In the genomic region with DNA sequence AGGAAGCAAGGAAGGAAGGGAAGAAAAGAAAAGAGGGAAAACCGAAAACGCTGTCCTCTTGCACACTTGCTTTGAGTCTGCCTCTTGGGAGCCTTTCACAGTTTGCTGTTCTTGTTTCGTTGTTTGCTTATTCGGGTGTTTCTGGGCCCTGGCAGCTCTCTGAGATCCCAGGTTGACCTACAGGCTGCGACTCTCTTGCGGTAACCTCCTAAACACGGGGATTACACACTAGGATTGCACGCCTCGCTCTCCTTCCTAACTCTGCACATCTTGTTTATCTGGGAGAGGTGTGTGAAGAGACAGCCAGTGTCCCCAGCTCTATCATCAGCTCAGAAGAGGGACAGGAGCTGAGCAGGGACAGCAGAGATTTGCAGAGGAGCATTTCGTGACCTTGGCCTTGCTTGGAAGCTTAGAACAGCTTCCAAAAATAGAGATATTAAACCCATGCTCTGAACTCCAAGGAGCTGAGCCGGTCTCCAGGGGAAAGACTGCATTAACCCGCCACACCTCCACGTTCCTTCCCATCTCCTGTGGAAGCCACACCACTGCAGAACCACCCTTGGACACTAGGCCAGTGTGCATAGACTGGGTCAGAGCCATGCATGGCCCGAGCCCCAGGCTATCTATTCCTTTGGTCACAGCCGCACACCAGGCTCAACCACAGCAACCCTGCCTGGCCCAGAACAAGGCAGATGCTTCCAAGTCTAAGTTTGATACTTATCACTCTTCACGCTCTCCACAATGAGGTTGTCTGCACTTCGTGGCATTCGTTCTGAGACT, we compare ENCODE assay signal across 15 mouse cellular contexts. TPM values are rescaled to one million over a fixed set of nuclear protein-coding genes. Genes with fewer than 3 reads are reported as not detected.
DNase-seq lines count a peak whose midpoint lies in the region; ATAC-seq and TF ChIP-seq lines count a peak whose summit lies in the region.
"Had no signal": no experiment of that assay in that cellular context is flagged by ENCODE, and none has a peak within 500 bp of the region (broad histone marks: within the 10 kb centered on the region; RNA-seq: fewer than 3 reads in every experiment).

No protein-coding gene starts in this region.

- 45% methylated on average over 18 of the region's 18 CpGs for WGBS in heart, embryonic 12.5 days
- WGBS in hindbrain, embryonic 12.5 days: 78% methylated on average over 18 of the region's 18 CpGs

- H3K27ac ChIP-seq in heart, embryonic 12.5 days (ENCODE audit: poor library complexity, severe bottlenecking): peak overlapping the region; percentile 84
- peak overlapping the region; percentile 66; the same call in 1 of the 2 replicates for H3K27ac ChIP-seq in cortical plate, adult 2 months (ENCODE audit: insufficient read depth, low read length)
- H3K27ac ChIP-seq in hindbrain, embryonic 12.5 days: no peak overlapping the region
- H3K27ac ChIP-seq: embryonic facial prominence, embryonic 10.5 days; midbrain, embryonic 13.5 days had no signal

- intact Hi-C loops in heart, postnatal 25 days (cut with DNase I): no loop called here

- peaks cover 27% of the 10 kb centered on the region for H3K4me1 ChIP-seq in heart, embryonic 12.5 days (replicated peaks)
- peaks cover 50% of the 10 kb centered on the region for H3K4me1 ChIP-seq in G1E (ENCODE audit: insufficient read depth, low read depth, low read length)
- H3K4me1 ChIP-seq in cortical plate, adult 2 months (ENCODE audit: control insufficient read depth, insufficient read depth, low read length): no peaks in the 10 kb centered on the region
- no peaks in the 10 kb centered on the region for H3K4me1 ChIP-seq in hindbrain, embryonic 12.5 days
- H3K4me1 ChIP-seq: midbrain, embryonic 13.5 days had no signal

- H3K4me2 ChIP-seq in heart, embryonic 12.5 days: peak overlapping the region; percentile 8; the same call in 1 of the 2 replicates
- no peak overlapping the region for H3K4me2 ChIP-seq in hindbrain, embryonic 12.5 days (replicated peaks)
- H3K4me2 ChIP-seq: midbrain, embryonic 13.5 days had no signal

- DNase-seq in adrenal gland, postnatal 14 days: peak; percentile 44
- DNase-seq in adrenal gland, adult 18-20 months (ENCODE audit: low spot score in 2 of 2): no peak
- no peak for DNase-seq in heart, postnatal 25 days (ENCODE audit: low spot score)
- DNase-seq in G1E (ENCODE audit: low spot score): no peak
- DNase-seq in thymus, postnatal 4 days: no peak
- DNase-seq: cerebellum, postnatal 14 days; kidney, adult 9 months; right cerebral cortex, postnatal 25 days had no signal

- H3K4me3 ChIP-seq in heart, embryonic 12.5 days: no peak overlapping the region
- peak overlapping the region; percentile 46; the same call in 1 of the 2 replicates for H3K4me3 ChIP-seq in G1E (ENCODE audit: low read depth, low read length)
- H3K4me3 ChIP-seq in cortical plate, adult 2 months (ENCODE audit: insufficient read depth, low read length): no peak overlapping the region
- H3K4me3 ChIP-seq in hindbrain, embryonic 12.5 days: no peak overlapping the region
- H3K4me3 ChIP-seq: embryonic facial prominence, embryonic 10.5 days; erythroblast, embryonic 14.5 days; midbrain, embryonic 13.5 days had no signal

- TF ChIP-seq CTCF in G1E (IDR thresholded peaks at IDR 0.05; ENCODE audit: low read depth, low read length): no peak
- TF ChIP-seq CTCF in cortical plate, adult 2 months (IDR thresholded peaks at IDR 0.05; ENCODE audit: extremely low read depth, insufficient read depth, low read length): no peak

- peaks cover 36% of the 10 kb centered on the region for H3K36me3 ChIP-seq in heart, embryonic 12.5 days
- H3K36me3 ChIP-seq in G1E (replicated peaks): peaks cover 85% of the 10 kb centered on the region
- H3K36me3 ChIP-seq in hindbrain, embryonic 12.5 days: peaks cover 33% of the 10 kb centered on the region

- TF ChIP-seq POLR2A in cortical plate, adult 2 months (IDR thresholded peaks at IDR 0.05; ENCODE audit: extremely low read depth, insufficient read depth, low read length): no peak

- no peaks in the 10 kb centered on the region for H3K27me3 ChIP-seq in heart, embryonic 12.5 days (replicated peaks)
- H3K27me3 ChIP-seq in G1E (ENCODE audit: insufficient read depth, low read length): no peaks in the 10 kb centered on the region
- no peaks in the 10 kb centered on the region for H3K27me3 ChIP-seq in hindbrain, embryonic 12.5 days
- H3K27me3 ChIP-seq: midbrain, embryonic 13.5 days had no signal

- no peaks in the 10 kb centered on the region for H3K9me3 ChIP-seq in heart, embryonic 12.5 days (replicated peaks)
- no peaks in the 10 kb centered on the region for H3K9me3 ChIP-seq in G1E (replicated peaks)
- H3K9me3 ChIP-seq in hindbrain, embryonic 12.5 days (replicated peaks): no peaks in the 10 kb centered on the region
- H3K9me3 ChIP-seq: embryonic facial prominence, embryonic 10.5 days; midbrain, embryonic 13.5 days had no signal

- ATAC-seq in heart, embryonic 12.5 days (ENCODE audit: insufficient number of reproducible peaks, low FRiP score): no peak
- ATAC-seq in G1E (ENCODE audit: extremely low read depth, insufficient number of reproducible peaks, low FRiP score, poor library complexity, severe bottlenecking): peak; percentile 67; the same call in 1 of the 2 replicates
- ATAC-seq in hindbrain, embryonic 12.5 days (ENCODE audit: low FRiP score): no peak
- ATAC-seq: forebrain, embryonic 16.5 days; midbrain, embryonic 13.5 days had no signal

- no peak overlapping the region for H3K9ac ChIP-seq in heart, embryonic 12.5 days
- no peak overlapping the region for H3K9ac ChIP-seq in hindbrain, embryonic 12.5 days
- H3K9ac ChIP-seq: midbrain, embryonic 13.5 days had no signal

RNA-seq across cellular contexts. Expression of a gene that starts 19.3 kb away (rescaled TPM):
- total RNA-seq in adrenal gland, postnatal 14 days (2021): 7.9 and 9.2 TPM in 2 replicates
- 10 to 100 TPM in 1 of 2 experiments, 1 to 10 TPM in 1; 9.1 to 15.3 TPM for total RNA-seq in adrenal gland, adult 18-20 months (2021)
- polyA plus RNA-seq in heart, embryonic 12.5 days (2016; fragmentation: Nextera tagmentation; extraction: Ambion mirVana): 19.8 and 22.7 TPM in 2 replicates
- total RNA-seq in heart, postnatal 25 days (2021): 1 to 10 TPM; 4.1 to 5.2 TPM
- total RNA-seq in G1E (2014; fragmentation: Nextera tagmentation) (11.5 and 17.4 TPM in 2 replicates), G1E (2017) (5.7 and 7.4 TPM in 2 replicates)
- polyA plus RNA-seq in G1E (2012): 10.7 and 12.0 TPM in 2 replicates
- 6.5 and 6.7 TPM in 2 replicates for polyA plus RNA-seq in cortical plate, adult 2 months (2012; rRNA removed)
- polyA plus RNA-seq in hindbrain, embryonic 12.5 days (2016; fragmentation: Nextera tagmentation; extraction: Ambion mirVana): 9.2 and 10.8 TPM in 2 replicates

RNA-seq across cellular contexts. Expression of a gene that starts 22.1 kb away (rescaled TPM):
- total RNA-seq in adrenal gland, postnatal 14 days (2021): 348 and 368 TPM in 2 replicates
- total RNA-seq in adrenal gland, adult 18-20 months (2021): 100 to 1,000 TPM; 456 to 471 TPM
- 364 and 372 TPM in 2 replicates for polyA plus RNA-seq in heart, embryonic 12.5 days (2016; fragmentation: Nextera tagmentation; extraction: Ambion mirVana)
- total RNA-seq in heart, postnatal 25 days (2021): 100 to 1,000 TPM; 374 to 387 TPM
- total RNA-seq in G1E (2014; fragmentation: Nextera tagmentation) (206 and 208 TPM in 2 replicates), G1E (2017) (458 and 554 TPM in 2 replicates)
- polyA plus RNA-seq in G1E (2012): 150 and 233 TPM in 2 replicates
- polyA plus RNA-seq in cortical plate, adult 2 months (2012; rRNA removed): 425 and 453 TPM in 2 replicates
- 276 and 280 TPM in 2 replicates for polyA plus RNA-seq in hindbrain, embryonic 12.5 days (2016; fragmentation: Nextera tagmentation; extraction: Ambion mirVana)
